Mouse (Mus musculus): Measurements from ENCODE around the gene Ccdc180. TPM values are rescaled to one million over a fixed set of nuclear protein-coding genes. Genes with fewer than 3 reads are reported as not detected.

Gene Ccdc180
- polyA plus RNA-seq, 1 experiment, result 0.29 TPM

DNA sequence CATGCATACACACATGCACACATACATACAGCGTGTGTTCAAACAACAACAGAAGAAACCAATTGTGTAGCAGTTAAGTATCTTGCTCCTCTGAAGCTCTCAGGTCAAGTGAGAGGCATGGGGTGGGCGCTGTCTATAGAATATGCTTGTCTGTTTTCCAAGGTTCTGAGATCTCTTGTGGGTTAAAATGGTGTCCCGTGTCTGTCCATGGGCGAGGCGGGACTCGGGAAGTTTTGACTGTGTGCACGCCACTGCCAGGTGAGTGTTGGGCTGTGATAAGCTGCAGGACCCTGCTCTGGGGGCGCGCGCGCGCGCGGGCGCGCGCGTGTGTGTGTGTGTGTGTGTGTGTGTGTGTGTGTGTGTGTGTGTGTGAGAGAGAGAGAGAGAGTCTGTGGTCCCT is 61.7 kb downstream of the Ccdc180 start:
- WGBS, result 89% methylated on average over 18 of the region's 18 CpGs
- H3K27me3 ChIP-seq (ENCODE audit: control insufficient read depth, insufficient read depth, low read length), result no peaks in the 10 kb centered on the region
- no peak for DNase-seq

GRCm38 (mm10) chr4:45953025-45953919 is 63.2 kb downstream of the Ccdc180 start:
- WGBS, result 85% methylated on average over 23 of the region's 23 CpGs
- Histone ChIP-seq H3K27ac (ENCODE audit: insufficient read depth, low read length) (no peak overlapping the region), H3K4me3 (replicated peaks; ENCODE audit: insufficient read depth, low read depth, low read length) (no peak overlapping the region), H3K4me1 (ENCODE audit: control insufficient read depth, insufficient read depth, low read length) (no peaks in the 10 kb centered on the region), H3K27me3 (ENCODE audit: control insufficient read depth, insufficient read depth, low read length) (no peaks in the 10 kb centered on the region)
- no peak for DNase-seq
- TF ChIP-seq POLR2A (IDR thresholded peaks at IDR 0.05; ENCODE audit: borderline replicate concordance, insufficient read depth, low read length) (no peak), CTCF (IDR thresholded peaks at IDR 0.05; ENCODE audit: borderline replicate concordance, insufficient read depth, low read depth, low read length) (no peak)

More for the DNA sequence above, 61.7 kb downstream of the Ccdc180 start:
- Histone ChIP-seq H3K4me1 (ENCODE audit: control insufficient read depth, insufficient read depth, low read length) (no peaks in the 10 kb centered on the region), H3K27ac (ENCODE audit: insufficient read depth, low read length) (no peak overlapping the region), H3K4me3 (replicated peaks; ENCODE audit: insufficient read depth, low read depth, low read length) (no peak overlapping the region)
- TF ChIP-seq POLR2A (IDR thresholded peaks at IDR 0.05; ENCODE audit: borderline replicate concordance, insufficient read depth, low read length) (no peak), CTCF (IDR thresholded peaks at IDR 0.05; ENCODE audit: borderline replicate concordance, insufficient read depth, low read depth, low read length) (no peak)

DNA sequence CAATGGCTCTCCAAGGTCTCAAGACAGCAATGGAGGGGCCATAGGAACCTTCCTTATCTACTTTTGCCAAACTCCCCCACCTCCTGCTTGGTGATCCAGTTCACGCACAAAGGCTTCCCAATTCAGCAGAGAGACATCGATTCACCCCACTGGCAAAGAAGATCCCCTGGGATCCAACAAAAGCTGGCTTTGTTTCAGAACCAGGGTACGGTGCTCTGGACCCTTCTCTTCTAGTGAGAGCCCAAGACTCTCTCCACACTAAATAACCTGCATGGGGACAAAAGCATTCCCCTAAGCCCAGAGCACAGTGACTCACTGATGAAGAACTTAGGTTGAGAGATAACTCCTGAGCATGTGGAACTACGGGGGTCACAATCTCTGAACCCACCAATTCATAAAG is 65.1 kb downstream of the Ccdc180 start:
- Histone ChIP-seq H3K4me1 (ENCODE audit: control insufficient read depth, insufficient read depth, low read length) (no peaks in the 10 kb centered on the region), H3K4me3 (replicated peaks; ENCODE audit: insufficient read depth, low read depth, low read length) (no peak overlapping the region)
- WGBS, result 68% methylated on average over 4 of the region's 4 CpGs

DNA sequence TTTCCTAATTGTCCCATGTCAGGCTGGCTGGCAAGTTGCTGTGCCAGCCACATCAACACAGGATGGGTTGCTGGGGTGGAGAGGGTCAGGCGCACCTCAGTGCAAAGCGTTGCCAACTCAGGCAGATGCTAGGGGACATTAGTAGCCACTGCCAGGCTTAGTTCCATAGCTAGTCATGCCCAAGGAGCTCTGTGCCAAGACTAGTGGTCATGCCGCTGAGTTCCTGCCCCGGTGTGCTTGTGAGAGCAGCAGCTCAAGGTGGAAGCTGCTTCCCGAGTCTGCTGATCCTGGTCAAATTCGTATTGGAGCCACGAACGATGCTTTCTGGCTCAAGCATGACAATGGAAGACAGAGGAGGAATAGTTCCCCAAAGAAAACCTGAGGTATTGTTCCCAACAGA is 66.0 kb downstream of the Ccdc180 start:
- Histone ChIP-seq H3K4me1 (ENCODE audit: control insufficient read depth, insufficient read depth, low read length) (no peaks in the 10 kb centered on the region), H3K27me3 (ENCODE audit: control insufficient read depth, insufficient read depth, low read length) (no peaks in the 10 kb centered on the region), H3K4me3 (replicated peaks; ENCODE audit: insufficient read depth, low read depth, low read length) (no peak overlapping the region), H3K27ac (ENCODE audit: insufficient read depth, low read length) (no peak overlapping the region)
- TF ChIP-seq CTCF (IDR thresholded peaks at IDR 0.05; ENCODE audit: borderline replicate concordance, insufficient read depth, low read depth, low read length) (no peak), POLR2A (IDR thresholded peaks at IDR 0.05; ENCODE audit: borderline replicate concordance, insufficient read depth, low read length) (no peak)
- no peak for DNase-seq
- WGBS, result 68% methylated on average over 8 of the region's 8 CpGs

More for the DNA sequence above, 65.1 kb downstream of the Ccdc180 start:
- H3K27ac ChIP-seq (ENCODE audit: insufficient read depth, low read length), result no peak overlapping the region
- TF ChIP-seq POLR2A (IDR thresholded peaks at IDR 0.05; ENCODE audit: borderline replicate concordance, insufficient read depth, low read length) (no peak), CTCF (IDR thresholded peaks at IDR 0.05; ENCODE audit: borderline replicate concordance, insufficient read depth, low read depth, low read length) (no peak)
- DNase-seq, result no peak
- no peaks in the 10 kb centered on the region for H3K27me3 ChIP-seq (ENCODE audit: control insufficient read depth, insufficient read depth, low read length)

DNA sequence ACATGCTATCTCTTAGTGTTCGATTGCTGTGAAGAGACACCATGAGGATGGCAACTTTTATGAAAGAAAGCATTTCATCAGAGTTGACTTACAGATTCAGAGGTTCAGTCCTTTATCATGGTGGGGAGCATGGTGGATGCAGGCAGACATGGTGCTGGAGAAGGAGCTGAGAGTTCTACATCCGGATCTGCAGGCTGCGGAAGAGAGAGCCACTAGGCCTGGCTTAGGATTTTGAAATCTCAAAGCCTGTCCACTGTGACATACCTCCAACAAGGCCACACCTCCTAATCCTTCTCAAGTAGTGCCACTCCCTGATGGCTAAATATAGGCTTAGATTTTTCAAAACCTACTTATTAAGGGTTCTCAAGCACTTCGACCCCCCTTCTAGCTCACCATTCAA is 66.6 kb downstream of the Ccdc180 start:
- Histone ChIP-seq H3K4me3 (replicated peaks; ENCODE audit: insufficient read depth, low read depth, low read length) (no peak overlapping the region), H3K4me1 (ENCODE audit: control insufficient read depth, insufficient read depth, low read length) (no peaks in the 10 kb centered on the region)
- 97% methylated on average over 4 of the region's 4 CpGs for WGBS

GRCm38 (mm10) chr4:45964771-45965439 is 74.8 kb downstream of the Ccdc180 start, which contains the start of gene Tdrd7:
TSS of gene Tdrd7 (plus strand) at chr4:45965334.
- TF ChIP-seq POLR2A (IDR thresholded peaks at IDR 0.05; ENCODE audit: borderline replicate concordance, insufficient read depth, low read length), result no peak
- no peak for TF ChIP-seq CTCF (IDR thresholded peaks at IDR 0.05; ENCODE audit: borderline replicate concordance, insufficient read depth, low read depth, low read length)
- Histone ChIP-seq H3K27ac (ENCODE audit: insufficient read depth, low read length) (no peak within 1 kb of the TSS), H3K27me3 (ENCODE audit: control insufficient read depth, insufficient read depth, low read length) (no peaks in the 10 kb centered on the region), H3K4me1 (ENCODE audit: control insufficient read depth, insufficient read depth, low read length) (no peaks in the 10 kb centered on the region), H3K4me3 (replicated peaks; ENCODE audit: insufficient read depth, low read depth, low read length) (no peak within 1 kb of the TSS)
- no peak for DNase-seq
- 72% methylated on average over 10 of the region's 10 CpGs for WGBS

More for the DNA sequence above, 66.6 kb downstream of the Ccdc180 start:
- no peak for DNase-seq
- no peaks in the 10 kb centered on the region for H3K27me3 ChIP-seq (ENCODE audit: control insufficient read depth, insufficient read depth, low read length)
- TF ChIP-seq POLR2A (IDR thresholded peaks at IDR 0.05; ENCODE audit: borderline replicate concordance, insufficient read depth, low read length) (no peak), CTCF (IDR thresholded peaks at IDR 0.05; ENCODE audit: borderline replicate concordance, insufficient read depth, low read depth, low read length) (no peak)
- no peak overlapping the region for H3K27ac ChIP-seq (ENCODE audit: insufficient read depth, low read length)

GRCm38 (mm10) chr4:45965737-45966447 is 75.8 kb downstream of the Ccdc180 start:
- no peak for DNase-seq
- Histone ChIP-seq H3K4me1 (ENCODE audit: control insufficient read depth, insufficient read depth, low read length) (no peaks in the 10 kb centered on the region), H3K27me3 (ENCODE audit: control insufficient read depth, insufficient read depth, low read length) (no peaks in the 10 kb centered on the region), H3K27ac (ENCODE audit: insufficient read depth, low read length) (no peak overlapping the region), H3K4me3 (replicated peaks; ENCODE audit: insufficient read depth, low read depth, low read length) (no peak overlapping the region)
- TF ChIP-seq CTCF (IDR thresholded peaks at IDR 0.05; ENCODE audit: borderline replicate concordance, insufficient read depth, low read depth, low read length) (no peak), POLR2A (IDR thresholded peaks at IDR 0.05; ENCODE audit: borderline replicate concordance, insufficient read depth, low read length) (no peak)
- WGBS, result 61% methylated on average over 13 of the region's 13 CpGs

All from cerebellum, adult 2 months (tissue).